Mouse (Mus musculus) limb, embryonic 14.5 days (tissue): ENCODE data around the gene Cetn4. TPM values are rescaled to one million over a fixed set of nuclear protein-coding genes. Genes with fewer than 3 reads are reported as not detected.

Source experiments
- ATAC-seq: fragments of 200-750 bp; cut with Nextera tagmentation; 2 replicates; pipeline ENCODE4 v1.8.0; 2017; ENCODE audit warnings: low read depth, moderate number of reproducible peaks, moderate TSS enrichment; ENCODE audit not compliant: low FRiP score
- DNase-seq: peaks from one replicate; pipeline ENCODE4 v3.0.0-alpha.2; 2015; ENCODE audit warnings: low spot score
- H3K27ac ChIP-seq: fragments of 300-500 bp; sonication (generic); replicated peaks from 2 replicates; pipeline ENCODE4 v1.5.1; 2014; ENCODE audit warnings: low read depth, mild to moderate bottlenecking, low read length, moderate library complexity, mixed read lengths
- H3K27me3 ChIP-seq: fragments of 300-500 bp; sonication (generic); 2 replicates; pipeline ENCODE4 v1.6.1; 2014; ENCODE audit warnings: low read length, mixed read lengths; ENCODE audit not compliant: control insufficient read depth, insufficient read depth
- H3K36me3 ChIP-seq: fragments of 300-500 bp; sonication (generic); 2 replicates; pipeline ENCODE4 v1.6.1; 2014; ENCODE audit warnings: mild to moderate bottlenecking, low read length, moderate library complexity, mixed read lengths; ENCODE audit not compliant: control insufficient read depth, insufficient read depth
- H3K4me1 ChIP-seq: fragments of 300-500 bp; sonication (generic); 2 replicates; pipeline ENCODE4 v1.6.1; 2014; ENCODE audit warnings: antibody characterized with exemption, low read length, mixed read lengths; ENCODE audit not compliant: control insufficient read depth, insufficient read depth
- H3K4me2 ChIP-seq: fragments of 300-500 bp; sonication (generic); replicated peaks from 2 replicates; pipeline ENCODE4 v1.6.1; 2014; ENCODE audit warnings: low read depth, mild to moderate bottlenecking, low read length, moderate library complexity; ENCODE audit not compliant: severe bottlenecking
- H3K4me3 ChIP-seq: fragments of 300-500 bp; sonication (generic); replicated peaks from 2 replicates; pipeline ENCODE4 v1.5.1; 2014; ENCODE audit warnings: low read length
- H3K9ac ChIP-seq: fragments of 300-500 bp; sonication (generic); 2 replicates; pipeline ENCODE4 v1.6.1; 2014; ENCODE audit warnings: mild to moderate bottlenecking, low read depth, low read length, moderate library complexity; ENCODE audit not compliant: severe bottlenecking
- H3K9me3 ChIP-seq: fragments of 300-500 bp; sonication (generic); 2 replicates; pipeline ENCODE4 v1.6.1; 2016; ENCODE audit warnings: low read length; ENCODE audit not compliant: control insufficient read depth
- POLR2A ChIP-seq: fragments of 200-500 bp; IDR thresholded peaks from 2 replicates; pipeline ENCODE4 v1.8.0; 2012; ENCODE audit warnings: inconsistent platforms, mild to moderate bottlenecking, moderate library complexity, borderline replicate concordance; ENCODE audit not compliant: insufficient read depth, insufficient read length; ENCODE audit errors: extremely low read depth
- WGBS: fragments of 180-500 bp; shearing (Covaris S2); extraction: QIAGEN DNeasy Blood & Tissue Kit; methylation state at CpG from one replicate; pipeline ENCODE4 v1.1.7; 2014; 5-methylcytosine and 5-hydroxymethylcytosine counted together
- polyA plus RNA-seq, 2 experiments: library from polyadenylated mRNA; depleted of rRNA in 1 of 2; stranded (reverse) in 1 of 2; unstranded in 1 of 2; fragments of >200 nt; fragmentation: Nextera tagmentation in 1 of 2; extraction: Ambion mirVana in 1 of 2; gene quantifications; 2 replicates each; pipeline versions ENCODE4 v1.2.1 to v1.2.3; 2012 to 2014

Gene Cetn4
- polyA plus RNA-seq, 2 experiments = 2.6 to 3.4 TPM

DNA sequence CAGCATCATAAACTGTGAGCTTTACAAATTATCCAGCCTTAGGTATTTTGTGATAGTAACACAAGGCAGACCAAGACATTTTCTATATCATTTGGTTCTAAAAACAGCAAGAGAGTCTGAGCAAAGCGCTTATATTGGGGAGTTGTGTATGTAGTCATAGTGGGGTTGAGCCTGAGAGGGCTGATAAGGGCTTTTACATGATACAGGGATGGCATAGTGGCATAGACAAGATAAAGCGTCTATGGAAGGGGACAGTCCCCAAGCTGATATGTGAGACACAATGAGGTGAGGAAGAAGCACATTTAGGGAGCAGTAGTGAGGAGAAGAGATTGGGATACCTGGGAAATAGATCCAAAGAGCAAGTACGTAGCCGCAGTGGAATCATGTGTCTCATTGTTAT is 21.5 kb upstream of the Cetn4 start:
- DNase-seq = no peak
- 90% methylated on average over 4 of the region's 4 CpGs for WGBS
- H3K9me3 ChIP-seq = no peaks in the 10 kb centered on the region

GRCm38 (mm10) chr3:37331999-37332449 is 19.5 kb upstream of the Cetn4 start:
- no peak overlapping the region for H3K4me2 ChIP-seq
- H3K9me3 ChIP-seq = no peaks in the 10 kb centered on the region
- no peaks in the 10 kb centered on the region for H3K27me3 ChIP-seq
- H3K36me3 ChIP-seq = no peaks in the 10 kb centered on the region
- no peak overlapping the region for H3K9ac ChIP-seq
- H3K4me1 ChIP-seq = peaks cover 6% of the 10 kb centered on the region
- TF ChIP-seq POLR2A = no peak
- 68% methylated on average over 6 of the region's 6 CpGs for WGBS
- no peak overlapping the region for H3K4me3 ChIP-seq
- DNase-seq (no peak), ATAC-seq (no peak)
- H3K27ac ChIP-seq = no peak overlapping the region

More for the DNA sequence above, 21.5 kb upstream of the Cetn4 start:
- ATAC-seq = no peak
- Histone ChIP-seq H3K4me3 (no peak overlapping the region), H3K36me3 (no peaks in the 10 kb centered on the region), H3K4me2 (no peak overlapping the region), H3K9ac (no peak overlapping the region), H3K4me1 (no peaks in the 10 kb centered on the region), H3K27me3 (no peaks in the 10 kb centered on the region), H3K27ac (no peak overlapping the region)
- TF ChIP-seq POLR2A = no peak

GRCm38 (mm10) chr3:37329963-37330362 is 17.5 kb upstream of the Cetn4 start:
- Histone ChIP-seq H3K4me1 (peaks cover 6% of the 10 kb centered on the region), H3K27me3 (no peaks in the 10 kb centered on the region), H3K9ac (no peak overlapping the region), H3K4me3 (no peak overlapping the region), H3K36me3 (no peaks in the 10 kb centered on the region), H3K4me2 (no peak overlapping the region), H3K27ac (no peak overlapping the region), H3K9me3 (no peaks in the 10 kb centered on the region)
- TF ChIP-seq POLR2A = no peak
- WGBS = 74% methylated on average over 1 of the region's 1 CpGs
- DNase-seq (no peak), ATAC-seq (no peak)

GRCm38 (mm10) chr3:37328489-37328888 is 16.0 kb upstream of the Cetn4 start:
- TF ChIP-seq POLR2A = no peak
- Histone ChIP-seq H3K27ac (no peak overlapping the region), H3K9me3 (no peaks in the 10 kb centered on the region), H3K36me3 (no peaks in the 10 kb centered on the region), H3K27me3 (no peaks in the 10 kb centered on the region), H3K4me3 (no peak overlapping the region), H3K4me2 (no peak overlapping the region), H3K9ac (no peak overlapping the region), H3K4me1 (peaks cover 10% of the 10 kb centered on the region)
- ATAC-seq (no peak), DNase-seq (no peak)
- 47% methylated on average over 2 of the region's 2 CpGs for WGBS

DNA sequence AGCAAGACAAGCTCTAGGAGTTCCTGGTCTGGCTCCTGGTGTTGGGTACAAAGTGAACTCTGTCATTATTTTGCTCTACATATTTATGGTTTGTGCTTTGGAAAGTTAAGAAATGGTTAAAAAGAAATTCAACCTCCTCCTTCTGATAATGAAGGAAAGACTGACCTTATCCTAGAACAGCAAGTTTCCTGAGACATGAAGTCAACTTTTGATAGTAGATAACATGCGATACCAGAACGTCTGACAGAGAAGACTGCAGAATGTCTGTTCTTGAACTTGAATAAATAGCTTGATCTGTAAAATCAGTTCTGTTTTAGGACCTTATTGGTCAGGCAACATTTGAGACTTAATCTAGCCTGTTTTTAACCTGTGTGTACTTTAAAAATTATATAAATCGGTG is 14.1 kb upstream of the Cetn4 start:
- Histone ChIP-seq H3K36me3 (no peaks in the 10 kb centered on the region), H3K9me3 (no peaks in the 10 kb centered on the region), H3K27me3 (no peaks in the 10 kb centered on the region), H3K4me1 (peaks cover 10% of the 10 kb centered on the region), H3K4me3 (no peak overlapping the region), H3K27ac (no peak overlapping the region), H3K4me2 (no peak overlapping the region), H3K9ac (no peak overlapping the region)
- WGBS = 88% methylated on average over 3 of the region's 3 CpGs
- DNase-seq (no peak), ATAC-seq (no peak)
- TF ChIP-seq POLR2A = no peak
